Mouse (Mus musculus): ENCODE results near the gene Gm128.

- TF ChIP-seq CTCF (IDR thresholded peaks at IDR 0.05; ENCODE audit: low read depth) (no peak), EP300 (IDR thresholded peaks at IDR 0.05; ENCODE audit: low read depth) (no peak)
These were observed 22.8 kb downstream of the Gm128 start for GRCm38 (mm10) chr3:95218466-95219137.
